Mouse (Mus musculus) embryonic fibroblast, embryonic 13.5 days (primary cell): ENCODE results near the gene Npm1. TPM values are rescaled to one million over a fixed set of nuclear protein-coding genes. Genes with fewer than 3 reads are reported as not detected.
A peak's percentile ranks its signal among the peaks of the same experiment; 100 is the strongest.

Experiments used
- H3K27ac ChIP-seq: 2 replicates; pipeline ENCODE4 v1.5.1; 2012; ENCODE audit warnings: low read length, control low read depth, inconsistent platforms; ENCODE audit not compliant: insufficient read depth
- H3K4me1 ChIP-seq: 2 replicates; pipeline ENCODE4 v1.6.1; 2011; ENCODE audit warnings: low read length; ENCODE audit not compliant: control insufficient read depth, insufficient read depth
- H3K4me3 ChIP-seq: 2 replicates; pipeline ENCODE4 v1.5.1; 2011; ENCODE audit warnings: mild to moderate bottlenecking, control low read depth, low read length; ENCODE audit not compliant: insufficient read depth
- CTCF ChIP-seq: IDR thresholded peaks from 2 replicates; pipeline ENCODE4 v1.5.1; 2011; ENCODE audit warnings: mild to moderate bottlenecking, control low read depth, low read length, moderate library complexity, borderline replicate concordance; ENCODE audit not compliant: insufficient read depth
- POLR2A ChIP-seq: IDR thresholded peaks from 2 replicates; pipeline ENCODE4 v1.6.1; 2011; ENCODE audit warnings: low read depth, mild to moderate bottlenecking, control low read depth, low read length, moderate library complexity
- polyA plus RNA-seq: library from polyadenylated mRNA; stranded (reverse); fragments of >200 nt; gene quantifications from 2 replicates; pipeline ENCODE4 v1.2.4, GENCODE M21; 2011; ENCODE audit warnings: low read depth; ENCODE audit not compliant: missing spikeins, insufficient read length

The Npm1 gene
- polyA plus RNA-seq, 1 experiment, result 1,816 TPM

DNA sequence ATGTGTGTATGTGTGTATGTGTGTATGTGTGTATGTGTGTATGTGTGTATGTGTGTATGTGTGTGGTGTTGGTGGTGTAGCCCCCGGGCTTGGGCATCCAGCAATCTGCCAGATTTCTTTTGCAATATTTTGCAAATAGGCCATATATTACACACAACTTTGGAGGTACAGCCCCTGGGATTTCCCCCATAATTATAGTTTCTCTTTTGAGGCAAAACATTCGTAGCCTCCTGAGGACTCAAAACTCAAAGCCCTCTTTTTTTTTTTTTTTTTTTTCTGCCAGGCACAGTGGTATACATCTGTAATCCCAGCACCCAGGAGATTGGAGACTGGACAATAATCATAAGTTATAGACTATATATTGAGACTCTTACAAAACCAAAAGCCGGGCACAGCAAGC is 18.8 kb upstream of the Npm1 start:
- H3K27ac ChIP-seq, result no peak overlapping the region
- TF ChIP-seq POLR2A (no peak), CTCF (no peak)
- no peak overlapping the region for H3K4me3 ChIP-seq
- H3K4me1 ChIP-seq, result no peaks in the 10 kb centered on the region

DNA sequence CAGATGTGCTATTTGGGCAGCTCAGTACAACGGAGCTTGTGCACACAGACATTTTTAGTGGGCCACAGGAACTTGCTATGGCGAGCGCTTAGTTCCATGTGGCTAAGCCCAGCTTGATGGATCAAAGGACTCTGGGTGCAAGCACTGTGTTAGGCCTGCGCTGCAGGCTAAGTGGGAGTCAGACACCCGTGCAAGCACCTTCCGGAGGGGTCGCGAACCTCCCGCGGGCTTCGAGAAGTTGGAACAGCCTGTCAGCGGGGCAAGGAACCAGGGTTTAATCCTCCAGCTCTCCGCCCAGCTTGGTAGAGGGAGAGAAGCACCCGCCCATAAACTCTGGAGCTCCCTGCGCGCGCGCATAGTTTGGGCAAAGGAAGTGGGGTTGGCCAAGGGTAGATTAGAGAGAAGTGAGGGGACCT is 17.7 kb upstream of the Npm1 start:
- TF ChIP-seq POLR2A (no peak), CTCF (no peak)
- no peaks in the 10 kb centered on the region for H3K4me1 ChIP-seq
- no peak overlapping the region for H3K27ac ChIP-seq
- H3K4me3 ChIP-seq, result no peak overlapping the region

DNA sequence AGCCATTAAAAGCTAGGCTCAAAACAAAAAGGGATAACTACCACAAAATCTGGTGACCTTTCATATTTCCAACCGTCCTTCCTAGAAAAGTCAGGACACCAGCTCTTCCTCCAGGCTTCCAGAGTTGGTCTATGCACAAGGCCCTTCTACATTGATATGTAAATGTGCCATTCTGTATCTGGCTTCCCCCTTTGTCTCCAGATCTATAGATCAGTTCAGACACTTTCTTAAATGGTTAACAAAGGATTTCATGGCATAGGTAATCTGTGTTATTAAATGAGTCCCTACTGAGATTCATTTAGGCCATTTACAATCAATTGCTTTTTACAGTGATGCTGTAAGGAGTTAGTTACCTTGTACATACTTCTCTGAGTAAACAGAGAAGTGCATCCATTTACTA is 16.8 kb upstream of the Npm1 start:
- Histone ChIP-seq H3K4me3 (no peak overlapping the region), H3K4me1 (no peaks in the 10 kb centered on the region), H3K27ac (no peak overlapping the region)
- no peak for TF ChIP-seq POLR2A
- TF ChIP-seq CTCF, result no peak

DNA sequence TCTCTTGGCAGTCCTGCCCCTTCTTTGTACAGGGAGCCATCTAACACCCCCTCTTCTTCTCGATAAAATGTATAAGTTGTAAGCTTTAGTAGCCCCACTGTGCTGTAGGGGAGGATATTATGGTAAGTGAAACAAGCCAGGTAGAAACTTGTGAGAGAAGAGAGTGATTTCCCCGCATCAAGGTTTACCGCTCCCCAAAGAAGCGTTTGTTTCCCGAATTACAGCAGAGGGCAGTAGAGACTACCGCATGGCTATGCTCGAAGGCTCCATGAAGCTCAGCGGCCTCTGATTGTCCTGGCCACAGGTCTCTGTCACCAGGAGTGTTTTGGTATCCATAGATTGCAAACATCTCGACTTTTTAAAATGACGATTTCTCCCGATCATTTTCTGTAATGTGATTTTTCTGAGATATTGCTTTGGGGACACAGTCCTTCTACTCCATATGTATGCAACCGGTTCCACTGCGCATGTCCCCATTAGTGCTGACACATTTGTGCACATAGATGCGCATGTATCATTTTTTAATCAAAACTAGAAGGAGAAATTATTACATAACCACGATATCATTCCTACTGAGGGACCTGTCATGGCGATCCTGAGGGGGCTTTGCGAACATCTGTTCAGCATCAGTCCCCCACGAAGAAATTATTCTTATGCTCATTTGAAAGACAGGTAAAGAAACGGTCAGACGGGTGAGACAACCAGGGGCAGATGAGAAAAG is 13.7 kb upstream of the Npm1 start:
- no peak overlapping the region for H3K27ac ChIP-seq
- H3K4me1 ChIP-seq, result no peaks in the 10 kb centered on the region
- TF ChIP-seq POLR2A, result no peak
- peak; percentile 68 for TF ChIP-seq CTCF
- H3K4me3 ChIP-seq, result no peak overlapping the region

DNA sequence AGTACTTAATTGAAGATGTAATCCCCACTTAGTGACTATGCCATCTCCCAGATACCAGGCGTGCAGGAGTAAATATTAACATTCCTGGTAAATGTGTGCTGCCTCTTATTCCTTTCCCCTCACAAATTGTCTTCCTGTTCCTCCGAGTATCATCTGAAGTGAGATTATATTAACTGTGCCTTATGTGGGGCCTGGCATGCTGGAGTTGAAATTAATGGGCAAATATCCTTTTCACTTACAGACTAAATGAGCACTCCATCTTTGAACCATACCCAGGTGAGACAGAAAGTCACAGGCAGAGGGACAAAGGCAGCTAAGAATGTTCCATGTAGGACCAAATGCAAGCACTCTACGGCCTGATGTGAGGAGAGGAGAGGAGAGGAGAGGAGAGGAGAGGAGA is 12.8 kb upstream of the Npm1 start:
- Histone ChIP-seq H3K27ac (no peak overlapping the region), H3K4me3 (no peak overlapping the region), H3K4me1 (no peaks in the 10 kb centered on the region)
- TF ChIP-seq CTCF, result no peak
- TF ChIP-seq POLR2A, result no peak

DNA sequence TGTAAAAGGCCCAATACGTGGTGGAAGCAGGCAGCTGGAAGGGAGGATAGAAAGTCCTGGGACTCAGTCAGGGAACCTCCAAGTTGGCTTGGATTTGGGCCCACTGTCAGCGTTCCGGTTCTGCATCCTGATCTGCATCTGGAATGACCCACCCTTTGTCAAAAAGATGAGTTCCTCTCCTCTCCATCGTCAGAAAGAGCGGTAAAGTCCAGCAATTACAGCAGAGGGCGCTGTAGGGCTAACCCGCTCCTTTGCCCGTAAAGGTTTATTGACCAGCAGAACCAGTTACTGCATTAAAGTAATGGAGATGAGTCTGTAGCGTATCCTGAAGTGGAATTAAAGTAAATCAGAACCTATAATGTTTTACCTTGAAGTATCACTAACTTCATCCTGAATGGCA is 7.5 kb upstream of the Npm1 start:
- Histone ChIP-seq H3K4me1 (no peaks in the 10 kb centered on the region), H3K4me3 (no peak overlapping the region), H3K27ac (no peak overlapping the region)
- peak; percentile 55; the same call in 1 of the 2 replicates for TF ChIP-seq CTCF
- TF ChIP-seq POLR2A, result no peak

DNA sequence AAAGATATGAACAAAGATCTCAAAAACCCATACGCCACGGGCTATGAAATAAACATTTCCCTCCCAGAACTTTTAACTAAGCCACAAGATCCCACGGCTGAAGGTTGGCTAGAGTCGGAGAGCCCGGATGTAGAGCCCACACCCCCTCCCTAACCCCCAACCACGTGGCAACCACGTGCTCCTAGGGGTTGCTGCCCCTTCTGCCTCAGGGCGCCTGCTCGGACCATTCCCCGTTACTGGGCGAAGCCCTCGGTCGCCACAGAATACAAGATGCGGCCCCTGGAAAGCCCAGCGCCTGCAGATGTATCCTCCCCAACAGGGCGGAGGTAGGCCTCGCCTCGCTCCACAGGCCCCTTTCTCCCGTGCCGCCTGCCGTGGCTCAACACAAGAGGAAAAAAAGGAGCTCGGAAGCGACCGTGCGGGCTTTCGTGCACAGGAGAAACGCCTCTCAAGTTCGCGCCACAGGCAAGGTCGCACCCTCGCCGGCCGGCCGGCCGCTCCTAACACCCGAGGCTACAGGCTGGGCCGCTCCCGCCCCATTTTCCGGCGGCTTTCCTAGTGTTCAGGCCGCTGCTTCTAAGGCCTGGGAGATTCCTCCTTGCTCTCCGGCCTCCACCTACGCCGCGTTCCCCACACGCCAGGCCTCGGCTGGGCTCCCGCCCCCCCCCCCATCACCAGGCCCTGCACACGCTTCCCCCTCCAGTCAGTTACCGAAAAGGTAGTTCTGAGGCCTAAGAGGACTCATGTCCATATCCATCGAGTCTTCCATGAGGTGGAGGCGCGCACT is 602 bp downstream of the Npm1 start:
- H3K27ac ChIP-seq, result peak overlapping the region; percentile 13
- no peaks in the 10 kb centered on the region for H3K4me1 ChIP-seq
- TF ChIP-seq POLR2A (no peak; the same call in 1 of the 2 replicates), CTCF (no peak)
- H3K4me3 ChIP-seq, result peak overlapping the region; percentile 71

DNA sequence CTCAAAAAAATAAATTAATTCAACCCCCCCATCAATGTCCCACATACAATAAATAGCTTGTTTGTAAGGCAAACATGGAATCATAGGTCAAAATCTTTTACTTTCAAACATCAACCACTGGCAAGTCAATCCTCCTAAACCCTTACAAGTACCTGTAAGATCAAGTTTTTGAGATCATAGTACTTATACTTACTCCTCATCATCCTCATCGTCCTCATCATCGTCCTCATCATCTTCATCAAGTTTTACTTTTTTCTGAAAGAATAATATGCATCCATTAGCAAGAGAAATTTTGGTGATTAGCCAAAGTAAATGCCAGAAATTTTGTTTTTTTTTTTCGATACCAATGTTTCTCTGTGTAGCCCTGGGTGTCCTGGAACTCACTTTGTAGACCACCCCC is 3.3 kb downstream of the Npm1 start:
- no peak for TF ChIP-seq POLR2A
- TF ChIP-seq CTCF, result no peak
- H3K27ac ChIP-seq, result no peak overlapping the region
- peak overlapping the region; percentile 28; the same call in 1 of the 2 replicates for H3K4me3 ChIP-seq
- peaks cover 2% of the 10 kb centered on the region; the same call in 1 of the 2 replicates for H3K4me1 ChIP-seq

DNA sequence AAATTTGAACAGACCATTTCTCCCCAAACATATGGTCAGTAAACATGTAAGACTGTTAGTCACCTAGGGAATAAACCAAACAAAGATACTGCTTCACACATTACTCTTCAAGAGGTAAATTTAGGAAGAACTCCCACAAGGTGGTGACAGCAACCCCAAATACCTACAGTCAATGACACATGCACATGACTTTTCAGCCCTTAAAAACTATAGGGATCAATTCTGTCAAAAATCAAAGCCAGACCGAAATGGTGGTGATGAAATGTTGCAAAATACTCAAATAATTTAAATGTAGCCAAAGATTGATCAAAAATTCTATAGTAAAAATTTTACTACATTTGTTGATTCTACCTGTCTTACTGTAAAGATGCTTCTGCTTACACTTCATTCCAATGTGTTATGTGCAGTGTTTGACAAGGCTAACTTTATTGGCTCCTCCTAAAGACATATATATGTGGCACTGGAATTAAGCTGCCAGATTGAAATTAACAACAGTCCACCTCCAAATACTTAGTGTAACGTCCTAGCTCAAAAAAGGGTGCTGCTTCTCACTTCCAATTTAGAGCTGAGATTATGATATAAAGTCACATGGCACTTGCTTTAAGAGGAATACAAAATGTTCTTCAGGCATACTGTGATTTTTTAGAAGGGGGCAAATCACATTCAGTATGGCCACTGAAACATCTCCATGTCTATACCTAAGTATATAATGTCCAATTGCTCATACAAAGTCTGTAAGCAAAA is 5.4 kb downstream of the Npm1 start:
- no peak for TF ChIP-seq POLR2A
- no peak for TF ChIP-seq CTCF
- Histone ChIP-seq H3K4me1 (peaks cover 2% of the 10 kb centered on the region; the same call in 1 of the 2 replicates), H3K27ac (no peak overlapping the region), H3K4me3 (no peak overlapping the region)

DNA sequence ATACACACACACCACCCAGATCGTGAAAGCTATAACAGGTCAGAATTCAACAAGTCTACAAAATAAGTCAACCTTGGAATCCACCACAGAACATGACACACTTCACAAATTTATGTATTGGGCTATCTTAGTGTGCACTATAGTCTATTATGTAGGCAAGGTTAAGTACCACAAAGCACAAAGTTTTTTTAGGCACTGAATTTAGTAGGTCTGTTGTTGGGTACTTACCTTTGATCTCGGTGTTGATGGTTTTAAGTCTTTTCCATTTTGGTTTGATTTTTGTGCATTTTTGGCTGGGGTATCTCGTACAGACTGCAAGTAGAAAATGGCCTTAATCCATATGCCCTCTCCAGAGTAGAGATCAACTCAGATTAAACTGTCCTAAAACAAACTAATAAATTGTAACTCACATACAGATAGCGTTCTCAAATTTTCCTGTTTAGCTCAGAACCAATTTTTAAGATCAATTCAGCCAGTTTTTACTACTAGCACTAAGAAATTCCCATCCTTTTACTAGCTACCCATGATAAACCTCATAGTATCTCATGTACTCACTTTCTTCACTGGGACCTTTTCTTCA is 6.5 kb downstream of the Npm1 start:
- H3K4me1 ChIP-seq, result peaks cover 2% of the 10 kb centered on the region; the same call in 1 of the 2 replicates
- no peak for TF ChIP-seq POLR2A
- no peak for TF ChIP-seq CTCF
- 0 out of 2 replicates have a peak overlapping the region, but pooled peaks have one; percentile 18 for H3K27ac ChIP-seq
- H3K4me3 ChIP-seq, result no peak overlapping the region
